Mouse (Mus musculus): ENCODE data around the gene Iqgap1.
"Not testable (repeated sequence)": the region's sequence is repeated elsewhere in the genome, so short reads cannot be mapped to it uniquely, and the experiment has no call there.

The Iqgap1 gene

DNA sequence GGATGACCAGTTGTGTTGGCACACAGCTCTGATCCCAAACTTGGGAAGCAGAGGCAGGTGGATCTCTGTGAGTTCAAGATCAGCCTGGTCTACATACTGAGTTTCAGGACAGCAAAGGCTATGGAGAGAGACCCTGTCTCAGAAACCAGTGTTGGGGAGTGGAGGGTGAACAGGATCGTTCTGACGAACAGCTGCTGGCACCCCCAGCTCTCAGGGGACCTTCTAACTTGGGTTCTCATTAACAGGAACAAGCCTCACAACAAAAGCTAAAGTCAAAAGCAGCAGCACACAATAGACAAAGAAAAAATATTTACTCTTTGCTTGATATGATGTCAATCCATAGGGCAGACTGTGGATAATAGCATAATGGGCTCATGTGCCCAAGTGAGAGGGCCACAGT lies 55.3 kb downstream of the Iqgap1 start:
- no peak for DNase-seq (ENCODE audit: low read depth, low spot score)

DNA sequence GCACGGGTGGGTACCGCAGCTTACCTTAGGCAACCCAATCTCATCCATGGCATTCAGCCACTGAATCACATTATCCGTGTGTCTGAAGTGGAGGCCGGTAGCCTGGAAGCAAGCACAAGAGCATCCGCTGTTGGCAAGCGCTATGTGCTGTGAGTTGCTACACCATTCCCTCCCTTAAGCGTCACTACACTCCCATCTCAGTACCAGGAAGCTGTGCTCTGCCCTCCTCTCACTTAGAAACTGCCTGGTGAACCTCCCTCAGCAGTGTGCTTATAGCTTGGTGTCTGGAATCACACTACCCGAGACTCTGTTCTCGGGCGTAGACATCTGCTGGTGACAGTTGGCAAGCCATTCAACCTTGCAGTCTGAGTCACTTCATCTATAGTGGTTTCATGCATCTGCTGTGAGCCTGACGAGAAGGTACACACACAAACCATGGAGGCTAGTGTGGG lies 58.9 kb downstream of the Iqgap1 start:
- DNase-seq (ENCODE audit: low read depth, low spot score) = no peak

DNA sequence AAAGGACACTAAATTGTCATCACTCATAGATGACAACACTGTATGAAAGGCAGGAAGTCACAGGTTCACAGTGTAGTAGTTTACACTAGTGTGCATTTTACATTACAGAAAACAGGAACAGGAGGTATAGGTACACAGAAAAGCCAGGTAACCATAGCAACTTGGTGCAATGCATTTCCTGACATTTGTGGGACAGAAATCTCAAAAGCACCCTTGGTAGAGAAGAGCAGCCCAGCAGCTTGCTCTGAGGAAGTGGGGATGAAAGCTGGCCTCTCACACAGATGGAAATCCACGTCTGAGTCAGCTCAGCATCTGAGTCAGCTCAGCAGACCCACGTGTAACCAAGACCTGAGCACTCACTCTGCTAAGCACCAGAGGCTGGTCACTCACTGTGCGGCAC lies 59.7 kb downstream of the Iqgap1 start:
- DNase-seq (ENCODE audit: low read depth, low spot score) = no peak

DNA sequence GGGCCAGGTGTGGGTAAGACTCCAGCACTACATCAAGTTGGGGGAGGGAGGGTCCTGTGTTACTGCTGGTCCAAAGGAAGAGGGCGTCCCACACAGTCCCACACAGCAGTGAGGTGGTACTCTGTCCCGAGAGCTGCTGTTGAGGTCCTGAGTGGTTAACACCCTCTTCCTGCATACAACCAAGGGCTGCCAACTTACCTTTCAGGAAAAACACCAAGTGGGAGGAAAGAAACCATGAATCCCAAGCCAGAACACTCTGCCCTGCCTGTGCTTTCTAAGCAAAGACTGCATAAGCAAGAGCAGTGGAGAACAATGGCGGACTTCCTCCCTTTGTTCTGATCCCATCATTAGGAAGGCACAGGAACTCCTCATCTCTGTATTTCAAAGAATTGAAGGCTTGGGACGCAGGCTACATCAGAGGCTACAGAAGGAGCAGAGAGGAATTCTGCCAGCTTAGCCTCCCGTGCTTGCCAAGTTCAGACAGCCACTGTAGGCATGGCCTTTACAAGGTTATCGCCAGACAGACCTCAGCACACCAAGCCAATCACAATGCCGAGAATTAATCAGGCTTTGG lies 61.8 kb downstream of the Iqgap1 start:
- DNase-seq (ENCODE audit: low read depth, low spot score) = no peak

DNA sequence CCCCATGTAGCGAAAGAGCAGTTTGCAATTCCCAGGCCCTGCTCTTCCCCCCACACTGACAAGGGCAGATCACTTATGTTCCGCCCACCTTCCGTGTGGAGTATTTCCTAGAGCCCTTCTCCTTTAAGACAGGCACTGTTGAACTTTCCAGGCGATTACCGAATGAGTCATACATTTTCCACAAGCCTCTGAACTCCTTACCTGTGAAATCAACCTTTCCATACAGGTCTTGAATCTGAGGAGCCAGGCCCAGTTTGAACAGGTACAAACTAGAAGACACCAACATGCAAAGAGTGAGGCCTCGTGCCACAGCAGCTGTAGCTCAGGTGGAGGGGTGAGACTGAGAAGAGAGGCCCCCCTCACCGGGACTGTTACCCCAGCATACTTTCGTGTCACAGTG lies 63.5 kb downstream of the Iqgap1 start:
- no peak for DNase-seq (ENCODE audit: low read depth, low spot score)

DNA sequence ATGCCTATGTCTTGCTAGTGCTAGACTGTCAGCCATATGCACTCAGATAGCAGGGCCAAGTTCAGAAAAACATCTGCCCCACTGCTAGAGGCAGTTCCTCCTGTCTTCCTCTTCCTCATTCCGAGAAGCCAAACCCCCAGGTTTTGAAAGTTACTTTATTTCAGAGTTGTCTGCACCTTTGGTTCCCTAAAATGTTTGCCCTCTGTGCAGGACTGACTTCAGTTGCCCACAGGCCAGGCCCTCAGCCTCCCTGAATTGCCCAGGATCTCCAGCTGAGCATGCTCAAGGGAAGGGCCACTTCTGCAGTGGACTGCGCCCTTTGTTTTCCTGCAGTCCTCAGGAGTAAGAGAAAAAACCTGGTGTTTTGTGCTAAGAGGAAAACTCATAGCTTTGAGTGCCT lies 71.7 kb downstream of the Iqgap1 start:
- DNase-seq (ENCODE audit: low read depth, low spot score) = no peak

DNA sequence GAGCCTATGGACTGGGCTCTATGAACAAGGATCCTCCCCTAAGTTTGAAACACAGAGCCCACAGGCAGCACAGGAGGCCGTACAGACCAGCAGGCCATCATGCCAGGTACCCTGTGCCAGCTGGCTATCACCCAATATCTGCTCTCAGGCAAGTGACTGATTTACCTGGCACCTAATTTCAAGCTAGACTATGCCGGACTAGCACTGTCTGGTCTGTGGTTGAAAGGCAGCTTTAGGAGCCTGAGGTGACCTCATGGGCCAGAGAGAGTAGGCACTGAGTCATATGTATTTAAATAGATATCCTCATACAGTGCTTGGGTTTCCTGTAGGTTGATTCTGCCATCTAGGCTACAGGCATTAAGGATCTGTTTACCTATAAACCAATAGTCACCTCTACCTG lies 72.2 kb downstream of the Iqgap1 start:
- no peak for DNase-seq (ENCODE audit: low read depth, low spot score)

DNA sequence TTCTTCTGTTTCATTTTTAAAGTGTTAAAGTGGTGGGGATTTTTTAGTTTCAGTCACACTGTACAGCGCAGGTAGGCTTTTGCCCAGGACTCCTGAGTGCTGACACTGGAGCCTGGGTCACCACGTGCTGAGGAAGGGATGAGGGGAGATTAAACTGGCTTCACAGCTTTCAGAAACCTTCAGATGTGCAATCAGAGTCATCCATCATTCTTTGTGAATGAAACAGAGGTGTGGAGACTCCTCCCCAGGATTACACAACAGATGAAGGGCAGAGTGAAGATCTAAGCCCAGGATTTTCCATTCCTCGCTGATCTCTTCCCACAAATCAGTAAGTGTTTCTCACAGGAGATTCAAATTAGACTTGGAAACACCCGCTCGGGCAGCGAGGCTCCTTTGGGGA lies 76.2 kb downstream of the Iqgap1 start:
- no peak for DNase-seq (ENCODE audit: low read depth, low spot score)

DNA sequence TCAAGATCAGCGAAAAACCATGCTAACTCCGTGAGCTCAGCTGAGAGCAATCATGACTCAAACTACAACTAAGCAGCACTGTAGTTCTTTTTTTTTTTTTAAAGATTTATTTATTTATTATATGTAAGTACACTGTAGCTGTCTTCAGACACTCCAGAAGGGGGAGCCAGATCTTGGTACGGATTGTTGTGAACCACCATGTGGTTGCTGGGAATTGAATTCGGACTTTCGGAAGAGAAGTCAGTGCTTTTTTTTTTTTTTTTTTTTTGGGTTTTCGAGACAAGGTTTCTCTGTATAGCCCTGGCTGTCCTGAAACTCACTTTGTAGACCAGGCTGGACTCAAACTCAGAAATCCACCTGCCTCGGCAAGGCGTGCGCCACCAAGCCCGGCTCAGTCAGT lies 76.7 kb downstream of the Iqgap1 start:
- not testable (repeated sequence) for DNase-seq (ENCODE audit: low read depth, low spot score)

DNA sequence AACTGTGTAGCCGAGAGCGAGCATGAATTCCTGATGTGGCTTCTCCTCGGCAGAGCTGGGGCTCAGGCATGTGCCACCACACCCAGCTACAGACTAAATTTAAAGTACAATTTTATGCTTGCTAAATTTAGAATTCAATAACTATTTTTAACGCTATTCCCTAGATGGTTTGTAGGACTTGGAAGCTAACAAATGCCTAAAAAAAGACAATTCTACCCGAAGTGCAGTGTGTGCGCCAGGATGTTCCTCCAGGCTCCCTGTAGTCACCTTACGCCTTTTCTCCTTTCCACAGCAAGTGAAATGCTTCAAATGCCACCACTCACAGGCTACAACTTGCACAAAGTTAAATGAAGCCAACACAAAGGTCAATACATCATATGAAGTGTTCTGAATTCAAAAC lies 78.4 kb downstream of the Iqgap1 start:
- DNase-seq (ENCODE audit: low read depth, low spot score) = no peak

DNA sequence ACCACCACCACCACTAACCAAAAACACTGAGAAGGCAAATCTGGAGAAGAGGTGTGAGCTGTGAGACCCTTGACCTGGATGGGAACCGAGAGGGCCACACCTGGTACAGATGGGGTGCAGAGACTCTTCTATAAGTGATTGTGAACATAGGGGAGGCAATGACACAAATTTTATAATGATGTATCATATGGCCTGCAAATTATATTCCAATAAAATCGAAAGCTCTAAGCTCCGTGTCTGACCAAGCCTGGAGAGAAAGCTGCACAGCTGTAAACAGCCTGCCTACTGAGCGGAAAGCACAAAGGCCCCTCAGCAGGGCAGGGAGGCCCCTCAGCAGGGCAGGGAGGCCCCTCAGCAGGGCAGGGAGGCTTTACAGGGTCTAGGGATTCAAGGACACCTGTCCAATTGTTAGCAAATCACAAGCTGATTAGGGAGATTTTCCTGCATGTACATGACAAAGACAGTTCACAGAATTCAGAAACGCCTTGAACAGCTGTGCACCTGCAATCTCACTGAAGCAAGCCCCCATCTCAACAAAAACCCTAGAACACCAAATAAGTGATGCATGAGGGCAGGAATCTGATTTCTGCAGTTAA lies 79.5 kb downstream of the Iqgap1 start:
- no peak for DNase-seq (ENCODE audit: low read depth, low spot score)

DNA sequence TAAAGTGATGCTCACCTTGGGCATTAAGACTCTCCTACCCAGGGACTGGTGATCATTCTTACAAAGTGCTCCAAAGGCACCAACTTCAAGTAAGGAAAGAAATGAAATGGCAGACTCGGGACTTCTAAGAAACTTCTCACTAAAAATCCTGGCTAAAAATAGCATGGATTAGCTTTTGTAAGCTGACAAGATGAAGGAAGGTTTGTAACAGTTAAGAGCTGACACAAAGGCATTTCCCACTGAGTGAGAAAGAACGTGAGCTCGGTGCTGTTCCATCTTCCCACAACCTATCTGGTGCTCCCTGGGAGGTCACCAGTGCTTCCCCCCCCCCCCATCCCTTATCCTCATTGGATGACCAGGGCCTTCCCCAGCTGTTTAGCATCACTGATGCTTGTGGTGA lies 80.0 kb downstream of the Iqgap1 start:
- peak; percentile 50 for DNase-seq (ENCODE audit: low read depth, low spot score)

DNA sequence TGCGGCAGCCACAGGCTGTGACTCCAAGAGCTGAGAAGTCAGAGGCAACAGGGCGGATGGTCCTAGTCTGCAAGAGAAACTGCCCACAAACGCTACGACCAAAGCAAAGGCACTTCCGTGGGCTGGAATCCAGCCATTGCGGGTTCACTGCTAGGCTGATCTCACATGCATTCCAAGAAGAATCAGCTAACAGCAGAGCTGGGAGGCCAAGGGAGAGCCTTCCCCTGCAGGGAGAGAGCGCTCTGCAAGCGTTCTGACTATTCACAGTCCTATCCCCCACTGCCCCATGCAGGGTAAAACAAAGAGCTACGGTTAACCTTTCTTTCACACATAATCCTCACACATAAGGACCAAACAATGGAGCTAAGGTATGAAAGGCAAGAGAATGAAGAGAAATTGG lies 80.5 kb downstream of the Iqgap1 start:
- DNase-seq (ENCODE audit: low read depth, low spot score) = no peak

DNA sequence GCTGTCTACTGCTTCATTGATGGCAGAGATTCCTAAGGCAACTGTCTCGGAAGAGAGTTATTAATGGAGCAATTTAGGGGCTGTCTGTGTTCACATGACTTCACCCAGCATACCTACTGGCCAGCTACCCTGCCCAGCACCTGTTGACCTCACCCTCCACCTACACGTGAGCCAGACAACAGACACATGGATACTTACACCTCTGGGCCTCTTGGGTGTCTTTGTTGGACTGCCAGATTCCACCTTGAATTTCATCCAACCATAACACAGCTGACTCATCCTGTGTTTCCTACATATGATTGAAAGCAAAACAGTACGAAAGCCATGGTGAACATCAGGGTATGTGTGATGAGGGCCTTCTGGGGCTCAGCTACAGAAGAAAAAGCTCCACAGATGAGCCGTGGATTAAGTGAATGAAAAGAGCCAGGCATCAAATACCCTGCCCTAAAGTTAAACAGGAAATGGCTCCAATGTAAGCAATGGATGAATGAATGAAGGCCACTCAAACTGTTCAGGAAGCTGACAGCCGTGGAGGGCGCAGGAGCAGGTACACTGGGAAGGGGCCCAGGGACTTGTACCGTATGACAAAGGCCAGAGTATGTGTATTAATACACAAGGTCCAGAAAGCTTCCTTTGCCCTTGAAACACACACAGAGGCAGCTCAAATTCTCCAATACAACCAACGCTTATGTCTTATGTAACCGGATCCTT lies 81.7 kb downstream of the Iqgap1 start:
- DNase-seq (ENCODE audit: low read depth, low spot score) = no peak

DNA sequence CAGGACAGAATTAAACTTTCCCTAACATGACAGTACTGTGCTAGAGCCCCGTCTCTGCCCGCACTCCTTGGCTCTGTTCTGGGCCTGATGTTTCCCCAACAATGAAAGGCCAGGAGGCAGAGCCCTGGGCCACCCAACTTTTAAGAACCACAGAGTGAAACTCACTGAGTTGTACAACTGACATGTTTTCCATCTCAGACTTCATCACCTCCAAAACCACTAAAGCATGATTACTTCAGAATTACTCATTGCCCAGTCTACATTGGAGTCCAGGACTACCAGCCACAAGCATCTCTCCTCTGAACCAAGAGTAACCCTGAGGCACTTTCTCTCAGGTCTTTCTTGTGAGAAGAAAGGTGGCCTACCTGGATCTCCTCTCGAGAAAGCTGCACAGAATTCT lies 83.1 kb downstream of the Iqgap1 start:
- DNase-seq (ENCODE audit: low read depth, low spot score) = no peak

DNA sequence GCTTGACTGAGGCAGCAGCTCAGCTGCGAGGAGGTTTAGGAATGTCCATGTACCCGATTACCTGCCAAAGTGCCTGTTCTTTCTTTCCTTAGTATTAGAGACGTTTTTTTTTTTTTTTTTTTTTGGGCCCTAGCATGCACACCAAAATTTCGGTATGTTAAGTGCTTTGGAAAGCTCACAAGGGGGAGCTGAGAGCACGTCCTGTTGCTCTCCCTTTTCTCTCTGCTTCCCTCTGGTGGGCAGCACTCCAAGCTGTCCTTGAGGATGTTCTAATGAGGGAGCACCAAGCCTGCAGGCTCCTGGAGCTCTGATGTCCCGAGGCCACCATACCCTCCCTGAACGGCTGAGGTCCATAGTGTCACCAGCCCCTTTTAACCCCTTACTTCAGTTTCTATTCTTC lies 84.8 kb downstream of the Iqgap1 start:
- DNase-seq (ENCODE audit: low read depth, low spot score) = peak; percentile 55

DNA sequence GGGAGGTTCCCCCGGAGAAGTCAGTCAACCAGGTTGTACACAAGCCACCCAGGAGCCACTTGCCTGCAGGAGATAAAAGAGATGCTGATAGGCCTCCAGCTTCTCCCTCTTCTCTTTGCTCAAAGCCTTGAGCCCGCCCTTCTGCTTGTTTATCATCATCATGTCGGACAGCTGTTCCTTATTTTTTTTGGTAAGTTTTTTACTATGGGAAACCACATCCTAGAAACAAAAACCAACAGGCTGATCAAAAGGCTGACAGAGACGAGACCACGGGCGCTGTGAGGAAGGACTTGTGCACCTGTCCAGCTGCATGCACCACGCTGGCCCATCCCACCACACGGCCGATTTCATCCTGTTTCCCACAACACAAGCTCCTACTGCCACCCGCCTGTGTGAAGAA lies 89.6 kb downstream of the Iqgap1 start:
- DNase-seq (ENCODE audit: low read depth, low spot score) = no peak

DNA sequence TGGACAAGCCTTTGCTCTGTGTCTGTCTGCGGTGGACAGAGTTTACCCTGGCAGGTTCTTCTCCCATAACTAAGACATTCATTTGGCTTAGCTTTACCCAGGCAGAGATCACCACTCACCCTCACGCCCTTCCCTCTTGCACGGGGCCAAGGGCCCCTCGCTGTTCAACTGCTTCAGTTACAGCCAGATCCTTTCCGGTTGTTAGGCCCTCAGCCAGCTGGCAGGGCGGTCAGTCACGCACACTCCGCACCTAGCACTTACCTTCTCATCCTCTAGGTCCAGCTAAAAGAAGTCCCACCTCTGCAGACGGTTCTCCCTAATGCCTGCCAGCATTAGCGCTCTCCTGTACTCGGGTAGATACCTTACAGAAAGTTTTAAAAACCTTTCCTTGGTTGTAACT lies 92.8 kb downstream of the Iqgap1 start:
- DNase-seq (ENCODE audit: low read depth, low spot score) = no peak

DNA sequence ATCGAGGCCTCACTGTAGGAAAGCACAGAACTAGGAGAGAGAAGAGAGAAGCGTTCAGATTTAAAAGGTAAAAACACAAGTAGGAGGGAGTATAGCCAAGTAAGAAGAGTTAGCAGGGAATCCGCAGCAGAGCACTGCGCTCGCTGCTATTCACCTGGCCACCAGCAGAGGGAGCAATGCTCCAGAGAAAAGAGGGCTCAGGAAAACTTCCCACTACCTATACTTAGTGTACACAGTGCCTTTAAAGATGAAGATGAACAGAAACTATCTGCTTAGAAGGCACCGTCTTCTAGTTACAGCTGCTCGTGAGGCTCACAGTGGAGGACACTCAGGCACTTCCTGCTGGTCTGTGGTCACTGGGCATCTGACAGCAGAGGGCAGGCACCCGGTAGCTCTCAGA lies 96.1 kb downstream of the Iqgap1 start:
- peak; percentile 65 for DNase-seq (ENCODE audit: low read depth, low spot score)

DNA sequence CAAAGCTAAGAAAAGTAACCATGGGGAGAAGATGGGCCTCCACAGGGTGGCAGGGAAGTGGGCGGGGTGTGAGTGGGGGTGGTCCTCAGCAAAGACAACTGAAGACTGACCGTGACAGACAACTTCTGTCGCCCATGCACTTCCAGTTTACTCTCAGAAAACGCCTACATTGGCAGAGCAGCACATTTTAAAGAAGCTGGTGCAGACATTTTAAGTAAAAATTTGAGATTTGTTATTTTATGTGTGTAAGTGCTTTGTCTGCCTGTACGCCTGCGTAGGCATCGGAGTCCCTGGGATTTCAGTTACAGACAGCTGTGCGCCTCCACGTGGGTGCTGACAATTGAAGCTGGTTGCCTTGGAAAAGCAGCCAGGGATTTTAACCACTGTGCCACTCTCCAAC lies 104.7 kb downstream of the Iqgap1 start:
- no peak for DNase-seq (ENCODE audit: low read depth, low spot score)

DNA sequence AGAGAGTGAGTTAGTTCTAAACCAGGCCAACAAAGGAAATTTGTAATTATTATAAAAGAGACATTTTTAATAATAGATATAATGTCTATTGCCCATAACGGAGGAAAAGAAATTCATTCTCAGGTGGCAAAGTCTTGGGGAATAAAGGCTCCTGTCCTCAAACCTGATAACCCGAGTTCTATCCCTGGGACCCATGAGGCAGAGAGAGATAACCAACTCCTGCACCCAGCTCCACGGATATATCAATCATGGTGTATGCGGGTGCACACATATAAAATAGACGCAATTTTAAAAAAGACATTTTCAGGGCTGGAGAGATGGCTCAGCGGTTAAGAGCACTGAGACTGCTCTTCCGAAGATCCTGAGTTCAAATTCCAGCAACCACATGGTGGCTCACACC lies 106.2 kb downstream of the Iqgap1 start:
- DNase-seq (ENCODE audit: low read depth, low spot score) = no peak

DNA sequence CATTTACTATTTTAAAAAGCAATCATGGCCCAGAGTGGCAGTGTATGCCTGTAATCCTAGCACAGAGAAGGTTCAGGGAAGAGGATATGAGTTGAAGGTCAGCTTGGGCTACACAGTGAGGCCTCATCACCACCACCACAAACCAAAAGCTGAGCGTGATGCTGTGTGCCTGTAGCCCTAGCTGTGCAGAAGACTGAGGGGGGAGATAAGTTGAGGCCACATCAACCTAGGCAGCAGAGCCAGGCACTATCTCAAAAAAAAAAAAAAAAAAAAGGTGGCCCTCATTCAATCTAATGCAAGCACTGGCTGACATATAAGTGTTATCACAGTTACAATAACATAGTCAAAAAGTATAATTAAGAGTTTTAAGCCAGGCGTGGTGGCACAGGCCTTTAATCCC lies 106.7 kb downstream of the Iqgap1 start:
- no peak for DNase-seq (ENCODE audit: low read depth, low spot score)

DNA sequence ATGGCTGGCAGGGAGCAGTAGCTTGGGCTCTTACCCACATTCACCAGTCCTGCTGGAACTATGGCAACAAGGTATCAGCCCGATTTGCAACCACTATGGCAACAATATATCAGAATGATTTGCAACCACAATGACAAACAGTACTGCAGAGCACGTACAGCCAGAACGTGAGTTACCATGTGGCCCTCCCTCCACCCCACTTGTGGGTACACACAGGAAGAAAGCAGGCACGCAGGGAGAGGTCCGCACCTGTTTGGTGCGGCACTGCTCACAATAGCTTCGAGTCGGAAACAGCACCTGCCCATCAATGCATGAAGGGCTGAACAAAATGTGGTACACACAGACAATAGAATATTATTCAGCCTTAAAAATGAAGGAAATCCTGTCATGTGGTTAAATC lies 107.3 kb downstream of the Iqgap1 start:
- DNase-seq (ENCODE audit: low read depth, low spot score) = no peak
